Mouse (Mus musculus) kidney, adult 18-20 months (tissue): ENCODE measurements around the gene Gm2035.
"Not testable (repeated sequence)": the region's sequence is repeated elsewhere in the genome, so short reads cannot be mapped to it uniquely, and the experiment has no call there.

Experiments used
- DNase-seq: peaks from one replicate; pipeline ENCODE4 v3.0.0; 2021

Gm2035 gene

DNA sequence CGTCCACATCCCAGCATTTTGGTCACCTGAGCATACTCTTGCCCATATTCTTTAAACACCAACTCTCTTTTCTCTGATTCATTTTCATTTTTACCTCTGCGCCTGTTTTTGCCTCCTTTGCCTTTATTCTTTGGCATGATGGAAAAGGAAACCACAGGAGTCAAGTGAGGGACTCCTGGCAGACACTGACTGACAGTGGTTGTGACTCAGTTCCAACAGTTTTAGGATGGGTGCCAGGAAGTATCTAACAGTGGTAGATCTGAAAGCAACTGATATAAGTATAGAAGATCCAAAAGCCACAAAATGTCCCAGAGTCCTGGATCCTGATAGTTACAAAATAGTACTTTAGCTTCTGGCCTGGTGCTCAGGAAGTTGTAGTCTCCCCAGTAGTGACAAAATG, at the start of gene Gm2035:
TSS of gene Gm2035 (minus strand) at position 137 of the 400 bp plus-strand sequence.
- DNase-seq = not testable (repeated sequence)

GRCm38 (mm10) chr12:87953780-87954179, 34.1 kb upstream of the Gm2035 start, which contains the start of gene Gm2042:
Gene Gm2042 (plus strand): TSS chr12:87954080.
- DNase-seq = not testable (repeated sequence)

DNA sequence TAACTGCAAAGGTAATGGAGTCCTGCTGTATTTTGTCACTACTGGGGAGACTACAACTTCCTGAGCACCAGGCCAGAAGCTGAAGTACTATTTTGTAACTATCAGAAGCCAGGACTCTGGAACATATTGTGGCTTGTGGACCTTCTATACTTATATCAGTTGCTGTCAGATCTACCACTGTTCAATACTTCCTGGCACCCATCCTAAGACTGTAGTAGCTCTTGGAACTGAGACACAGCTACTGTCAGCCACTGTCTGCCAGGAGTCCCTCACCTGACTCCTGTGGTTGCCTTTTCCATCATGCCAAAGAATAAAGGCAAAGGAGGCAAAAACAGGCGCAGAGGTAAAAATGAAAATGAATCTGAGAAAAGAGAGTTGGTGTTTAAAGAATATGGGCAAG, 24.6 kb downstream of the Gm2035 start, which contains the start of gene Gm2022:
TSS of gene Gm2022 (plus strand) at position 301 of the 400 bp plus-strand sequence.
- DNase-seq = not testable (repeated sequence)

DNA sequence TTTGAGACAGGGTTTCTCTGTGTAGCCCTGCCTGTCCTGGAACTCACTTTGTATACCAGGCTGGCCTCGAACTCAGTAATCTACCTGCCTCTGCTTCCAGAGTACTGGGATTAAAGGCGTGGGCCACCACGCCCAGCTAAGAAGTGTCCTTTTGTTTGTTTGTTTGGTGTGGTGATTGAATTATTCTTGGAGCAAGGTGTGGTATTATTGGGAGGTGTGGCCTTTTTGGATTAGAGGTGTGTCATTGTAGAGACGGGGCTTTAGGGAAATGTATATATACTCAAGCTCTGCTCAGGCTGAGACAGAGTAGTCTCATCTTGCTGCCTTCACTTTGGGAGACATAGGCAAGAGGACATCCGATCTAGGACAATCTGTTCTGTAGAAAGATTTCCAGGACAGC, 45.9 kb downstream of the Gm2035 start, which contains the start of gene Gm2016:
TSS of gene Gm2016 (plus strand) at position 301 of the 400 bp plus-strand sequence.
- DNase-seq = not testable (repeated sequence)
